Mouse (Mus musculus): Measurements from ENCODE around the gene Galp. TPM values are rescaled to one million over a fixed set of nuclear protein-coding genes. Genes with fewer than 3 reads are reported as not detected.

Galp gene
- polyA plus RNA-seq (2015; fragmentation: Nextera tagmentation; extraction: Ambion mirVana), result not detected in 2 replicates

GRCm38 (mm10) chr7:6196790-6197189 is at the start of gene Galp:
Gene Galp, plus strand, starts transcription at chr7:6197090.

GRCm38 (mm10) chr7:6155901-6156411 is 40.9 kb upstream of the Galp start, which contains the start of gene Zfp787:
Gene Zfp787, minus strand, starts transcription at chr7:6155997.

GRCm38 (mm10) chr7:6172006-6172649 is 24.8 kb upstream of the Galp start, which contains the start of gene Zfp444:
Gene Zfp444, plus strand, starts transcription at chr7:6172226.

GRCm38 (mm10) chr7:6221978-6222377 is 25.1 kb downstream of the Galp start, which contains the start of gene Zscan5b:
Gene Zscan5b, plus strand, starts transcription at chr7:6222278.

GRCm38 (mm10) chr7:6252410-6252809 is 55.5 kb downstream of the Galp start, which contains the start of gene Epp13:
Gene Epp13, plus strand, starts transcription at chr7:6252710.

Other genes starting within 250 kb of the Galp start
- not detected in 2 replicates for gene Vmn1r65, start 186.1 kb upstream of the Galp start, polyA plus RNA-seq (2015; fragmentation: Nextera tagmentation; extraction: Ambion mirVana)
- gene Nlrp4c, start 151.9 kb upstream of the Galp start, polyA plus RNA-seq (2015; fragmentation: Nextera tagmentation; extraction: Ambion mirVana), result not detected in 2 replicates
- gene Zfp787, start 41.1 kb upstream of the Galp start, polyA plus RNA-seq (2015; fragmentation: Nextera tagmentation; extraction: Ambion mirVana), result 32.0 and 38.8 TPM in 2 replicates
- gene Zfp444, start 24.9 kb upstream of the Galp start, polyA plus RNA-seq (2015; fragmentation: Nextera tagmentation; extraction: Ambion mirVana), result 25.0 and 25.9 TPM in 2 replicates
- not detected in 2 replicates for gene Zscan5b, start 25.2 kb downstream of the Galp start, polyA plus RNA-seq (2015; fragmentation: Nextera tagmentation; extraction: Ambion mirVana)
- not detected in 2 replicates for gene Epp13, start 55.6 kb downstream of the Galp start, polyA plus RNA-seq (2015; fragmentation: Nextera tagmentation; extraction: Ambion mirVana)
- gene Zfp667, start 89.5 kb downstream of the Galp start, polyA plus RNA-seq (2015; fragmentation: Nextera tagmentation; extraction: Ambion mirVana), result 9.9 and 10.7 TPM in 2 replicates
- gene Zfp583, start 134.2 kb downstream of the Galp start, polyA plus RNA-seq (2015; fragmentation: Nextera tagmentation; extraction: Ambion mirVana), result 2.5 and 3.0 TPM in 2 replicates
- gene Gm3854, start 146.7 kb downstream of the Galp start, polyA plus RNA-seq (2015; fragmentation: Nextera tagmentation; extraction: Ambion mirVana), result 0.17 and 0.56 TPM in 2 replicates
- gene Zfp78, start 166.2 kb downstream of the Galp start, polyA plus RNA-seq (2015; fragmentation: Nextera tagmentation; extraction: Ambion mirVana), result 1.9 and 2.1 TPM in 2 replicates
- 3.8 and 5.4 TPM in 2 replicates for gene Zfp28, start 186.2 kb downstream of the Galp start, polyA plus RNA-seq (2015; fragmentation: Nextera tagmentation; extraction: Ambion mirVana)
- not detected in 2 replicates for gene Smim17, start 201.6 kb downstream of the Galp start, polyA plus RNA-seq (2015; fragmentation: Nextera tagmentation; extraction: Ambion mirVana)
- gene Gm20715, start 213.2 kb downstream of the Galp start, polyA plus RNA-seq (2015; fragmentation: Nextera tagmentation; extraction: Ambion mirVana), result not detected in 2 replicates
- gene Olfr1344, start 241.6 kb downstream of the Galp start, polyA plus RNA-seq (2015; fragmentation: Nextera tagmentation; extraction: Ambion mirVana), result not detected in 2 replicates

Data from urinary bladder, postnatal 0 days (tissue).